Mouse (Mus musculus): ENCODE measurements around the gene Abcc10. TPM values are rescaled to one million over a fixed set of nuclear protein-coding genes. Genes with fewer than 3 reads are reported as not detected.

Abcc10 gene
- polyA plus RNA-seq, 1 experiment: 37.5 TPM

DNA sequence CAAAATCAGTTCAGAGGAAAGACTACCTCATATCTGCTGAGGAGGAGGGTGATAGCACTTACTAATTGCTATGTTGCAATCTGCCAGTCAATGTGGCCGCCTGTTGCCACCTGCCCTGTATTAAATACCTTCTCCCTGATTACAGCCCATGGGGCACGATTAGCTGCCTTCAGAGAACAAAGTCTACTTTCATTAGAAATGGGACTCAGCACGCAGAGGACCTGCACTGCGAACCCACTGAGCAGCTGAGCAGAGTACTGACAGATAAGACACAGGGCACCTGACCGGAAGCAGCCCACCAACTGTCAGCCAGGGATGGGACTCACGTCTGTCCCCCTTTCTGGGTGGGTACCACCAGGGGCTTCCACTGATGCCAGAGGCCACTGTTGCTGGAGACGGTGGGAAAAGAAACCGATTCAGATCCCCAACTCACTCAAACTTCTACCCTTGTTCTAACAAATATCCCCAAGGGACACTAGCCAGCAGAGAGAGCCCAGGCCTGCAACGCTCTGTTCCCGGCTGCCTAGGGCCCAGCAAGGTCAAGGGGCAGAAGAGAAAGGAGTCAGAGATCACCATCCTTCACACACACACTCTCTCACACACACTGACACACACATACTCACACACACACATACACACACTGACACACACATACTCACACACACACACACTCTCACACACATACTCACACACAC lies 60.0 kb downstream of the Abcc10 start:
- Histone ChIP-seq H3K27ac (ENCODE audit: insufficient read depth, low read depth, low read length) (peak overlapping the region; percentile 93), H3K4me3 (ENCODE audit: low read depth, low read length) (peak overlapping the region; percentile 41), H3K4me1 (ENCODE audit: control insufficient read depth, insufficient read depth, insufficient read length, low read length) (peaks cover 34% of the 10 kb centered on the region), H3K36me3 (ENCODE audit: control insufficient read depth, insufficient read depth, low read length) (peaks cover 37% of the 10 kb centered on the region), H3K27me3 (ENCODE audit: control insufficient read depth, insufficient read depth, low read length) (no peaks in the 10 kb centered on the region)
- no peak for TF ChIP-seq CTCF (IDR thresholded peaks at IDR 0.05; ENCODE audit: extremely low read depth, insufficient read length, insufficient replicate concordance, low read depth, low read length)
- TF ChIP-seq POLR2A (IDR thresholded peaks at IDR 0.05; ENCODE audit: low read depth, low read length): peak; percentile 46; the same call in 1 of the 2 replicates
- 35% methylated on average over 10 of the region's 10 CpGs for WGBS

DNA sequence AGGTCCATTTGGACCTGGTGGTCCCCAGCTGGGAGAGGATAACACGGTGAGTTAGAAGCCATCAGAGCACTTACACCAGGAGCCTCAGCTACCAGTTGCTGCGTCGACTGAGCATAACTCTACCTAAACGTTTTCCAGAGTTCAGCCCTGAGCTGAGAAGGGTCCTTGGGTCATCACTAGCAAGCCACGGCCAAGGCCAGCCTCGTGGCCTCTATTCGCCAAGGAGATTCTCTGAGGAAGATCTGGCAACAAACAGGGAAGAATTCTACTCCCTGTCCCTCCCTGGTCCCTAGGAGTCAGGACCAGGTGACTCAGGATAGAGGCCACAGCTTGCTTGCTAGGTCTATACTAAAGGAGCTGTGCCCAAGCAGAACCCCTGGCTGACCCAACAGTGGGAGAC lies 60.6 kb downstream of the Abcc10 start:
- Histone ChIP-seq H3K27me3 (ENCODE audit: control insufficient read depth, insufficient read depth, low read length) (no peaks in the 10 kb centered on the region), H3K36me3 (ENCODE audit: control insufficient read depth, insufficient read depth, low read length) (peaks cover 43% of the 10 kb centered on the region), H3K4me3 (ENCODE audit: low read depth, low read length) (peak overlapping the region; percentile 42), H3K27ac (ENCODE audit: insufficient read depth, low read depth, low read length) (peak overlapping the region; percentile 91), H3K4me1 (ENCODE audit: control insufficient read depth, insufficient read depth, insufficient read length, low read length) (peaks cover 34% of the 10 kb centered on the region)
- TF ChIP-seq CTCF (IDR thresholded peaks at IDR 0.05; ENCODE audit: extremely low read depth, insufficient read length, insufficient replicate concordance, low read depth, low read length): no peak
- TF ChIP-seq POLR2A (IDR thresholded peaks at IDR 0.05; ENCODE audit: low read depth, low read length): no peak
- WGBS: 63% methylated on average over 7 of the region's 7 CpGs

DNA sequence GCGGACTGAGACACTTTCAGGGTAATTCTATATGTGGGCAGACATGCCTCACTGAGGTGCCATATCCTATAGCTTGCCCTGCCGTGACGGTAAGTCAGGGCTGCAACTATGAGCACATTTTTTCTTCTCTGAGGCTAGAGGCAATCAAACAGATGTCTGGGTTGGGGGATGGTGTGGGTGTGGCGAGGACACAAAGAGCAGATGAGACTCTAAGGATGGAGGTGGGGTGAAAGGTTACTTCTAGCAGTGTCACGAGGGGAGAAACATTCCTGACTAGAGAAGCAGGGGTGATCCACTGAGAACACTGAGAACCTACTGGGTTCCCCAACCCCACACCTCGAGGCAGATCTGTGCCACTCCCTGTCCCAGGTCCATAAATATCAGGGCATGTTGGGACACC lies 61.2 kb downstream of the Abcc10 start:
- peak overlapping the region; percentile 91 for H3K27ac ChIP-seq (ENCODE audit: insufficient read depth, low read depth, low read length)
- H3K27me3 ChIP-seq (ENCODE audit: control insufficient read depth, insufficient read depth, low read length): no peaks in the 10 kb centered on the region
- 53% methylated on average over 6 of the region's 6 CpGs for WGBS
- 0 out of 2 replicates have a peak overlapping the region, but pooled peaks have one; percentile 1 for H3K4me3 ChIP-seq (ENCODE audit: low read depth, low read length)
- TF ChIP-seq POLR2A (IDR thresholded peaks at IDR 0.05; ENCODE audit: low read depth, low read length) (no peak), CTCF (IDR thresholded peaks at IDR 0.05; ENCODE audit: extremely low read depth, insufficient read length, insufficient replicate concordance, low read depth, low read length) (no peak)
- H3K36me3 ChIP-seq (ENCODE audit: control insufficient read depth, insufficient read depth, low read length): peaks cover 47% of the 10 kb centered on the region
- peaks cover 34% of the 10 kb centered on the region for H3K4me1 ChIP-seq (ENCODE audit: control insufficient read depth, insufficient read depth, insufficient read length, low read length)

DNA sequence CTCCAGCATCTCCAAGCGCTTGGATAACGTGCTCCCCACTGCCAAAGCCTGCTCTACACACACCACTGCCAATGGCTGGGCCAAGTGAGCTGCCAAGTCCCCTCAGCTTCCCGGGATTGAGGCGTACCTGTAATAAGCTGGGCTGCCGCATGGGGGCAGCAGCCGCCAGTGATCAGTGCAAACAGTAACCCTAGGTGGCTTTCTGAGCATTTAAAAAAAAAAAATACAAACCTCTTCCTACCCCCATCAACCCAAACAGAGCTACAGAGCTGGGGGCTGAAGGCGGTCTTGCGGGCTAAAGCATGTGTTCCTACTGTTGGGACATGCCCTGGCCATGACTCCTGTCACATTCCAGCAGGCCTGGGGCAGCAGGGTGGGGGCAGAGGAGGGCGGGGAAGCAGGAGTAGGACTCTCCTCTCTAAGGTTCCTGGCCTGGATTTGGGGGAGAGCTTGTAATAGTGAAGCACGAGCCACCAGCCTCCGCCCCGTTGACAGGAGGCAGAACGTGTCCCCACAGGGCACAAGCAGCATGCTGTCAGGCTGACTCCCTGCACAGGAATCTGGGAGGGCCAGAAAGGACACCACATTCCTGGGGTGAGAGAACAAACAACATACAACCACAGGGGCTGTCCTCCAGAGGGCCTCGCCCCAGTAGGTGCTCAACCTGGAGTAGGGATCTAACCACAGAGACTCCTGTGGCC lies 62.1 kb downstream of the Abcc10 start:
- peak; percentile 95; the same call in 1 of the 2 replicates for TF ChIP-seq CTCF (IDR thresholded peaks at IDR 0.05; ENCODE audit: extremely low read depth, insufficient read length, insufficient replicate concordance, low read depth, low read length)
- TF ChIP-seq POLR2A (IDR thresholded peaks at IDR 0.05; ENCODE audit: low read depth, low read length): peak; percentile 28; the same call in 1 of the 2 replicates
- Histone ChIP-seq H3K36me3 (ENCODE audit: control insufficient read depth, insufficient read depth, low read length) (peaks cover 50% of the 10 kb centered on the region), H3K27ac (ENCODE audit: insufficient read depth, low read depth, low read length) (peak overlapping the region; percentile 42; the same call in 1 of the 2 replicates)

DNA sequence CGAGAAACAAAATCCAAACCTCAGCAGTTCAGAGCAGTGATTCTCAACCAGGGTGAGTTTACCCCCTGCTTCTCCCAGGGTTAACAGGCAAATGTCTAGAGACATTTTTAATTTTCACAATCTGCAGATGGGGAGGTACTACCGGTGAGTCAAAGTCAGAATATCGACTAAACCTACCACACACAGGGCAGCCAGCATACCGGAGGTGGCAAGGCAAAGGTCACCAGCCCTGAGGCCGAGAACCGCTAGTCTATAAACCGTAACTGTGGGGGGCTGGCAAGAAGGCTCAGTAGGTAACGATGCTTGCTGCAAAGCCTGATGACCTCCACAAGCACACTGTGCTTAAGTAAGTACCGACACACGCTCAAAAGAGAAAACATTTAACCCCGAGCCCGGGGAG lies 62.6 kb downstream of the Abcc10 start:
- peaks cover 31% of the 10 kb centered on the region for H3K4me1 ChIP-seq (ENCODE audit: control insufficient read depth, insufficient read depth, insufficient read length, low read length)
- H3K36me3 ChIP-seq (ENCODE audit: control insufficient read depth, insufficient read depth, low read length): peaks cover 54% of the 10 kb centered on the region
- H3K4me3 ChIP-seq (ENCODE audit: low read depth, low read length): no peak overlapping the region
- H3K27me3 ChIP-seq (ENCODE audit: control insufficient read depth, insufficient read depth, low read length): no peaks in the 10 kb centered on the region
- 83% methylated on average over 12 of the region's 12 CpGs for WGBS
- no peak overlapping the region for H3K27ac ChIP-seq (ENCODE audit: insufficient read depth, low read depth, low read length)
- TF ChIP-seq POLR2A (IDR thresholded peaks at IDR 0.05; ENCODE audit: low read depth, low read length) (no peak), CTCF (IDR thresholded peaks at IDR 0.05; ENCODE audit: extremely low read depth, insufficient read length, insufficient replicate concordance, low read depth, low read length) (no peak)

More for the DNA sequence above, 62.1 kb downstream of the Abcc10 start:
- Histone ChIP-seq H3K27me3 (ENCODE audit: control insufficient read depth, insufficient read depth, low read length) (no peaks in the 10 kb centered on the region), H3K4me1 (ENCODE audit: control insufficient read depth, insufficient read depth, insufficient read length, low read length) (peaks cover 34% of the 10 kb centered on the region), H3K4me3 (ENCODE audit: low read depth, low read length) (no peak overlapping the region)
- WGBS: 35% methylated on average over 14 of the region's 14 CpGs

DNA sequence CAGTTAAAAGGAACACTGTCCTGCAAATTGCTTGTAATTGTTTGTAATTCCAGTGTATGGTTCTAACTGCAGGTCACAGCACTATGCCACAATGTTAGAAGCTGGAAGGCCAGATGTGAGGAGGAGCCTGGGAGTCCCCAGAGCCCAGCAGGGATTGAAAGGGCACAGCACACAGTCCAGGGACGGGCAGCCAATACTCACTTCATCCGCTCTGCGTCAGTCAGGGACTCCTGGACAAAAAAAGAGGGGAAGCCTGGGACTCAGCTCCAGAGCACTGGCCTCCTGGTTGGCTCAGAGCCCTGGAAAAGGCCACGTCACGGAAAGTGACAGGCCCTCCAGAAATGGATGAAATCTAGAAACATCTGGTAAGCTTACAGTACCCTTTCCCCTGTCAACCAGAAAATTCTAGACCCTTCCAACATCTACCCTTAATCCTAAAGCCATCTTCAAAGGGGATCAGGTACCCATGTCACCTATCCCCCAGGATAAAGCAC lies 65.9 kb downstream of the Abcc10 start:
- TF ChIP-seq POLR2A (IDR thresholded peaks at IDR 0.05; ENCODE audit: low read depth, low read length) (no peak), CTCF (IDR thresholded peaks at IDR 0.05; ENCODE audit: extremely low read depth, insufficient read length, insufficient replicate concordance, low read depth, low read length) (no peak)
- no peak overlapping the region for H3K27ac ChIP-seq (ENCODE audit: insufficient read depth, low read depth, low read length)

DNA sequence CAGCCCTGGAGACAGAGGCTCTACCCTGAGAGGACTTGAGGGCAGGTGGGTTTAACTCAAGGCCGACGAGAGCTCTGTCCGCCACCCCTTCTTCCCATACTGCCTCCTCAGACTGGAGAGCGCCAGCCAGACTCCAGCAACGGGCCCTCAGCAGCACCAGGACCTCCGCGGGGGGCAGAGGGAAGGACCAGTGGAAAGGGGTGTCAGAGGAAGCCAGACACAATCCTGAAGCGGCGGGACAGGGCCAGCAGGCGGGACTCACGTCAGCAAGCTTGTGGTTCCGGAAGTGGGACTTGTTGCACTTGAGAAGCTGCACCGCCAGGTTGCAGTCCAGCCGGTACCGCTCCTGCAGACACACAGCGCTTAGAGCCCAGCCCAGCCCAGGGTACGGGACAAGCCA lies 68.5 kb downstream of the Abcc10 start:
- Histone ChIP-seq H3K27ac (ENCODE audit: insufficient read depth, low read depth, low read length) (no peak overlapping the region), H3K4me1 (ENCODE audit: control insufficient read depth, insufficient read depth, insufficient read length, low read length) (no peaks in the 10 kb centered on the region), H3K27me3 (ENCODE audit: control insufficient read depth, insufficient read depth, low read length) (peaks cover 3% of the 10 kb centered on the region; the same call in 1 of the 2 replicates), H3K36me3 (ENCODE audit: control insufficient read depth, insufficient read depth, low read length) (peaks cover 66% of the 10 kb centered on the region), H3K4me3 (ENCODE audit: low read depth, low read length) (no peak overlapping the region)
- WGBS: 91% methylated on average over 17 of the region's 17 CpGs
- no peak for TF ChIP-seq POLR2A (IDR thresholded peaks at IDR 0.05; ENCODE audit: low read depth, low read length)
- TF ChIP-seq CTCF (IDR thresholded peaks at IDR 0.05; ENCODE audit: extremely low read depth, insufficient read length, insufficient replicate concordance, low read depth, low read length): no peak

More for the DNA sequence above, 65.9 kb downstream of the Abcc10 start:
- Histone ChIP-seq H3K36me3 (ENCODE audit: control insufficient read depth, insufficient read depth, low read length) (peaks cover 81% of the 10 kb centered on the region), H3K4me3 (ENCODE audit: low read depth, low read length) (no peak overlapping the region), H3K27me3 (ENCODE audit: control insufficient read depth, insufficient read depth, low read length) (no peaks in the 10 kb centered on the region), H3K4me1 (ENCODE audit: control insufficient read depth, insufficient read depth, insufficient read length, low read length) (peaks cover 12% of the 10 kb centered on the region)
- 94% methylated on average over 5 of the region's 5 CpGs for WGBS
